Mouse (Mus musculus): ENCODE results near the gene Bmp8a. TPM values are rescaled to one million over a fixed set of nuclear protein-coding genes. Genes with fewer than 3 reads are reported as not detected.
"Not testable (repeated sequence)": the region's sequence is repeated elsewhere in the genome, so short reads cannot be mapped to it uniquely, and the experiment has no call there.

Gene Bmp8a
- total RNA-seq, 2 experiments from 2014 or later, result 0.32 TPM; not detected in 1

DNA sequence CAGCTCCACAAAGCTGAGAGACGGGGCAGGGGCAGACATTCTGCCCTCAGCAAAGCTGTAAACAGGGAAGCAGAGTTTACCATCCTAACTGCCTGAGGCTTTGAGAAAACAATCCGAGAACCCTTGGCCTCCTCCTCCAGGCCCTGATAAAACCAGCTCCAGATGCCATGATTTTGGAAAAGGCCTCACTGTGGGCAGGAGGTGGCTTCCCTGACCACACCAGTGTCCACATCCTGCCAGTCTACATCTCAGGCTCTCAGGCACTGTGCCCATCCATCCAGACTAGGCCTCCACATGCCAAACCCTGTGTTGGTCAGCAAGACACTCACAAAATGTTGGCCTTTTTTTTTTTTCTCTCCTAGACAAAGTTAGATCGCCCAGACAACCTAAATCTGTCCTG lies 8.9 kb downstream of the Bmp8a start:
- no peak for DNase-seq (ENCODE audit: low spot score in 2 of 2)
- intact Hi-C loops (cut with DNase I), result no loop called here

DNA sequence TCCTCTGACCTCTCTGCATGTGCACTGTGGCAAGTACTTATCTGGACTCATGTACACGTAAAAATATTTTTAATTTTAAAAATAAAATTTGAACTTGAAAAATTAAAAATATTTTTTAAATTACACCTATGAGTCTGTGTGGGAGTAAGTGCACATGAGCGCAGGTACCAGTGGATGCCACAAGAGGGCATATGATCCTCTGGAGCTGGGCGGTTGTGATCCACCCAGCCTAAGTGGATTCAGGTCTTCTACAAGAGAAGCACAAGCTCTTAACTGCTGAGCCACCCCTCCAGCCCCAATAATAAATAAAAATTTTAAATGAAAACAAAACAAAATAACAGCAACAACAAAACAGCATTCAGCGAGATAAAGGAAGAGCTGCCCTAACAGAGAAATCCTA lies 9.9 kb downstream of the Bmp8a start:
- no peak for DNase-seq (ENCODE audit: low spot score in 2 of 2)
- intact Hi-C loops (cut with DNase I), result no loop called here

DNA sequence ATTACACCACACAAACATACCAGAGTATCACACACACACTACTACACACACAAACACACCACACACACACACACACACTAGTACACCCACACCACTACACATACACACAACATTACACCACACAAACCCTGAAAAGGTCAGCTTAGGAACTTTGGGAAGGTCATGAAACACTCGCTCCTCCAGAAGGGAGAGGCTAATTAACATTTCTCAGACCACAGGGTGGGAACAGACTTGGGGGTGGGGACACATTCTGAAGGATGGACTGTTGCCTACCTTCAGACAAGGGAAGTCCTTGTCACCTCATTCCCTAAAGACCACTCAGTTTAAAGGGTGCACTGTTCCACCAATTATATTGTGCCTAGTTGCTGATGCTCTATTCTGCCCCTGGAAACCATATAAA lies 11.1 kb downstream of the Bmp8a start:
- intact Hi-C loops (cut with DNase I); DNase-seq (ENCODE audit: low spot score in 2 of 2): not testable (repeated sequence)

DNA sequence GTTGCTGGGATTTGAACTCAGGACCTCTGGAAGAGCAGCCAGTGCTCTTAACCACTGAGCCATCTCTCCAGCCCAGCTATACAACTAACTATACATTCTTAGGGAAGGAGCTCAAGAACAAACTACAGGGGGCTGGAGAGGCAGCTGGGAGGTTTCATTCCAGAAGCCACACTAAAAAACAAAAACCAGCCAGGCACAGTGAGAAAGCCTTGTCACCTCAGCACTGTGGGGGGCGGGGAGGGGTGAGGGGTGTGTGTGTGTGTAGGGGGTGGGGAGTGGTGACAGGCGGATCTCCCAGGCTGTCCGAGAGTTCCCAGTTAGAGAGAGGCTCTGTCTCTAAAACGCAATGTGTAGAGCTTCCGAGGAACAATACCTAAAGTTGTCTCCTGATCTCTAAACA lies 11.7 kb downstream of the Bmp8a start:
- no peak for DNase-seq (ENCODE audit: low spot score in 2 of 2)
- intact Hi-C loops (cut with DNase I), result no loop called here

DNA sequence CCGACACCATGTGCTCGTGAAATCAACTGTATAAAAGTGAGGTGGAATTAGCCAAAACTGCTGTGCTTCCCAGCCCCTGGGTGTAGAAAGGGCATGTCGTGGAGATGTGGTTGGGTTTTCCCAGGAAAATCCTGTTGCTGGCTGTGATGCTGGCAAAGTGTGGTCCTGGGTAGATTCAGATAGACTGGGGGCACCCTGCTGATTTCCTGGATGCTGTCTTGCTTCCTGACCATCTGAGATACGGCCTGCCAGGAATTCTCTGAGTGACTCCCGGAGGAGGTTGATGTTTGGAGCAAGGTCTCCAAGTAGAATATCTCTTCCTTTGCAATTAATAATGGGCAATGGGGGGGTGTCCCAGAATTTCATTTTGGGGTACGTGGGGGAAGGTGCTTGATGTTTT lies 14.1 kb downstream of the Bmp8a start:
- intact Hi-C loops (cut with DNase I), result no loop called here
- DNase-seq (ENCODE audit: low spot score in 2 of 2), result no peak

DNA sequence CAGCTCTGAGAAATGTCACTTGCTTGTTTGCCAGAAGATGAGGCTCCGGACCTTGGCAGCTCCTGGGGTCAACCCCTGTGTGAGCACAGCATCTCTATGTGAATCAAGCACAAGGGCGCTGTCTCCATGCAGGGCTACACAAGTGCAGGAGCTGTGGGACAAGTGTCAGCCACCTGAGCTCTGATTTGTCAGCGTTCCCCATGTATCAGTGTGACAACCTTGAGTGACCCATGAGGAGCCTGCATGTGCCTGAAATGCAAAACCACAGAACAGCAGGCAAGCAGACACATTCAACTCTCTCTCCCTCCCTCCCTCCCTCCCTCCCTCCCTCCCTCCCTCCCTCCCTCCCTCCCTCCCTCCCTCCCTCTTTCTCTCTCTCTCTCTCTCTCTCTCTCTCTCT lies 15.4 kb downstream of the Bmp8a start:
- DNase-seq (ENCODE audit: low spot score in 2 of 2), result no peak
- intact Hi-C loops (cut with DNase I), result no loop called here

DNA sequence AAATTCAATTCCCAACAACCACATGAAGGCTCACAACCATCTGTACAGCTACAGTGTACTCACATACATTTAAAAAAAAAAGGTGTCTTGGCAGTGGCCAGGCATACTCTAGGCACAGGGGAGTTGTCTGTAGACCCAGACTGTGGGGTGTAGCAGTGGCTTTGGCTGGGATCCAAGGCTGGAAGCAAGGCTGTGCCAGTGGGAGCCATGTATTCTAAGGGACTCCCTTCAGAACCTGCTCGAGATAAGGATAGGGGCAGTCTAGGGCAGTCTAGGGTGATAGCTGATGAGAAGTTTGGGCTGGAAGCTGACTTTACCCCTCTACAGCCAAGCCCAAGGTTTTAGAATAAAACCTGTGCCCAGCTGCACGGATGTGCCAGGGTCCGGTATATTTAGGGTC lies 17.0 kb downstream of the Bmp8a start:
- intact Hi-C loops (cut with DNase I), result no loop called here
- DNase-seq (ENCODE audit: low spot score in 2 of 2), result no peak

DNA sequence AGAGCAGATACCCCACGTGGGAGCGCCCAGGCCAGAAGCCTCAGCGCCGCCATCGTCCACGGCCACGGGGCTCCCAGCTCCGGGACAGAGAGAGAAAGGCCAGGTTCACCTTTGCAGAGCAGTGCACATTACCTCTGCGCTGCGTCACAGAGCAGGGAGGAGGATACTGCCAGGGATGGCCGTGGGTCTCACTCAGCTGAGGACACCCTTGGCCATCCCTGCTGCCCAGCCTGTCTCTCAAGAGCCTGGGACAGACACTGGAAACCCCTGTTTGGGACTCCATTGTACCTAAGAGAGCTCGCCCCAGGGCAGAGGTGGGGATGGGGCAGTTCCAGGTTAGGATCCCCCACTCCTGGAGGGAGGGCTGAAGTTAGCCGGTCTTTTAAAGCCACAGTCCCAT lies 19.5 kb downstream of the Bmp8a start, which contains the start of gene Oxct2a:
TSS of gene Oxct2a (minus strand) at position 101 of the 400 bp plus-strand sequence.
- intact Hi-C loops (cut with DNase I), result no loop called here
- no peak for DNase-seq (ENCODE audit: low spot score in 2 of 2)

DNA sequence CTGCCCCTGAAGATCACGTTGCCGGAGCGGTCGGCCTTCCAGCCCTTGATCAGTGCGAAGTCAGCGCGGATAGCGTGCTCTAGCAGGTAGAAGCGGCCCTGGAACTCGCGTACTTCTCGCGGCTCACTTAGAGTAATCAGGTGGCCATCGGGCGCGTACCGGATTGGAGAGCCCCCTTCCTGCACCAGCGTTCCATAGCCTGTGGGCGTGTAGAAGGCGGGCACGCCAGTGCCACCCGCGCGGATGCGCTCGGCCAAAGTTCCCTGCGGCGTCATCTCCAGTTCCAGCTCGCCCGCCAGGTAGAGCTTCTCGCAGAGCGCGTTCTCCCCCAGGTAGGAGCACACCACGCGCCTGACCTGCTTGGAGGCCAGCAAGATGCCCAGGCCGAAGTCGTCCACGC lies 20.1 kb downstream of the Bmp8a start:
- intact Hi-C loops (cut with DNase I); DNase-seq (ENCODE audit: low spot score in 2 of 2): not testable (repeated sequence)

DNA sequence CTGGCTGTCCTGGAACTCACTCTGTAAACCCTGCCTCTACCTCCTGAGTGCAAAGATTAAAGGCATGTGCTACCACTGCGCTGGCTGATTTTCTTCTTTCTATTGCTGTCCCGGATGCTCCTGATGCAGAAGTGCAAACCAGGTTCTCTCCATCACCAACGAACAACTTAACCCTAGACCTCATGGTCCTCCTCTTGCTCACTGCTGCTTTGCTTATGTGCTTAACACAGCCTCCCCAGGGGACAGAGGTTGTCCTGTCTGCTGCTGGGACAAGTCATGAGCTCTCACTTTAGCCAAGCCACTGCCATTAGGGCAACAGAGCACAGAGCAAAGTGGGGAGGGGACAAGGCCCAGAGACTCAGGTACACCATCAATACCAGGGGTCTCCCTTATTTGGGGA lies 28.6 kb downstream of the Bmp8a start:
- intact Hi-C loops (cut with DNase I), result no loop called here
- no peak for DNase-seq (ENCODE audit: low spot score in 2 of 2)

DNA sequence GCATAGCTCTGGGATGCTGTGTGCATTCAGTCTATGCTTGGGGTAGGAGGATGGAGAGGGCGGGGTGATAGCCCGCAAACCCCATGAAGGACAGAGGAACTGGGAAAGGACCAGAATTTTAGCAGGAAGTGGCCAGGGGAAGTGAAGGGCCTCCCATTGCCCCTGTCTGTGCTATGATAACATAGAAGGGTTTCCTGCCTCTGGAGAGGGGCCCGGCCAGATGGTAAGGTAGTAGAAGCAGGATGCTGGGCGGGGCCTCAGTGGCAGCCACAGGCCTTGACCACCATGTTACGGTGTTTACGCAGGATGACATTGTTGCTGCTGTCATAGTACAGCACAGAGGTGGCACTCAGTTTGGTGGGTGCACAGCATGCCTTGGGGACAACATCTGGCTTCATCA lies 30.0 kb downstream of the Bmp8a start:
- no peak for DNase-seq (ENCODE audit: low spot score in 2 of 2)
- intact Hi-C loops (cut with DNase I), result no loop called here

DNA sequence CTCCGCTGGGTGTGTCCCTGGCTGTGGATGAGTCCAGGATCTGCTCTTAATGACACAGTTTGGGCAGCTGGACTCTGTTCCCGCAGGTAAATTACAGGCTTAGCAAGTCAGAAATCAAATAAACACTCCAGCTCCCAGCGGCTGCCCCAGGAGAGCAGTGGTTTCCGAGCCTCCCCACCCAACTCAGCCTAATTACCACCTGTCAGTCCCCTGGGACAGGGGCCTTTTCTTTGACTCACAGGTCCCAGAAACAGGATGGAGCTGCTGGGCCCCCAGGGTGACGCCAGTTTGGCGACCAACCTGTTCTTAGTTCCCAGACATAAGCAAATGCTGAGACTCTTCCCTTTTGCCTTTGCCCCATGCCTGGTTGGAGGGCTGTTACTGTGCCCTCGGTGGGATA lies 31.2 kb downstream of the Bmp8a start:
- DNase-seq (ENCODE audit: low spot score in 2 of 2), result no peak
- intact Hi-C loops (cut with DNase I), result no loop called here

DNA sequence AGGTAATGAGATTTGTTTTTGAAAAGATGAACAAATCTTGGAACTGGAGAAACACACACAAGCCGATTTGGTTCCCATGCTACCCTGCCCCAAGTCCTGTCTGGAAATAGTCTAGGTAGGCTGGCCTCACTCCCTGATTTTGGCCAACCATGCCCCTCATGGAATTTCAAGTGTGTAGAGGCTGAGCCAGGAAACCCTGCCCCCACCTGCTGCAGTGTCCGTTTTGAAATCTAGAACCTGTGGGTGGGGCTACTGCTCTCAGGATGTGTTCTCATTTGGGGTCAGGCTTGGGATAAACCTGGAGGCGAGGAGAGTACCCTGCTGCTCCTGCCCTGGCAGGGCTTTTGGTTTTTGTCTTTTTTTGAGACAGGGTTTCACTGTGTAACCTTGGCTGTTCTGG lies 34.8 kb downstream of the Bmp8a start:
- intact Hi-C loops (cut with DNase I), result no loop called here
- DNase-seq (ENCODE audit: low spot score in 2 of 2), result no peak

DNA sequence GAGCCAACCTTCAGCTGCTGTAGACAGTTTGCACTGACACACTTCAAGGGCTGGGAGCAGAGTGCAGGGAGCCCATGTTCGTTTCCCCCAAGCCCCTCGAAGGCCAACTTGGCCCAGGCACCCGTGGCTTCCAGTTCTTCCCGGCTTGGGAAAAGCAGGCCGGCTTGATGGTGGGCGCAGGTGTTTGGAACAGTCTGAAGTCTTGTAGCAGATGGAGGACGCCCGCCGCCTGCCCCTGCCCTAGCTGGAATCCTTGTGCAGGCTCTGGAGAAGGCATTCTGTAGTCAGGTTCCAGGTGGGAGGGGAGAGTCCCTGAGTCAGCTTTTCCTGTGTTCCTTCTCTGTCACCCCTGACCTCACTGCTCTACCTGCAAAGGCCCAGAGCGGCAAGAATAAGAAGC lies 36.1 kb downstream of the Bmp8a start:
- DNase-seq (ENCODE audit: low spot score in 2 of 2), result peak; percentile 39 to 56
- intact Hi-C loops (cut with DNase I), result no loop called here

DNA sequence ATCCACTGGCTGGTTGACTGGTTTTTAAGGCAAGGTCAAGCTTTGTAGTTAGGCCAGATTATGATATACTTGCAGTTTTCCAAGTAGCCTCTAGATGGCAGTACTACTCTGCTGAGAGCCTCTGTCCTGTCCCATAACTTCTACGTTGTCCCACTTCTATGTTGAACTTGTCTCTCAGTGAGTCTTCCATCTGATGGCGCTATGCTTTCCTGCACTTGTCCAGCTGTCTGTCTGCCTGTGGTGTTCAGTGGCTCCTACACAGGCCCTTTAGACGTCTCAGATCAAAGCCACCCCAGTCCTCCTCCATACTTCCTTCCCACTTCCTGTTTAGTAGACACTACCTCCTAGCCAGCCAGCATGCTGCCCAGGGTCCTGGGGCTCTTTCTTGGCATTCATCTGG lies 37.3 kb downstream of the Bmp8a start:
- DNase-seq (ENCODE audit: low spot score in 2 of 2), result no peak
- intact Hi-C loops (cut with DNase I), result no loop called here

DNA sequence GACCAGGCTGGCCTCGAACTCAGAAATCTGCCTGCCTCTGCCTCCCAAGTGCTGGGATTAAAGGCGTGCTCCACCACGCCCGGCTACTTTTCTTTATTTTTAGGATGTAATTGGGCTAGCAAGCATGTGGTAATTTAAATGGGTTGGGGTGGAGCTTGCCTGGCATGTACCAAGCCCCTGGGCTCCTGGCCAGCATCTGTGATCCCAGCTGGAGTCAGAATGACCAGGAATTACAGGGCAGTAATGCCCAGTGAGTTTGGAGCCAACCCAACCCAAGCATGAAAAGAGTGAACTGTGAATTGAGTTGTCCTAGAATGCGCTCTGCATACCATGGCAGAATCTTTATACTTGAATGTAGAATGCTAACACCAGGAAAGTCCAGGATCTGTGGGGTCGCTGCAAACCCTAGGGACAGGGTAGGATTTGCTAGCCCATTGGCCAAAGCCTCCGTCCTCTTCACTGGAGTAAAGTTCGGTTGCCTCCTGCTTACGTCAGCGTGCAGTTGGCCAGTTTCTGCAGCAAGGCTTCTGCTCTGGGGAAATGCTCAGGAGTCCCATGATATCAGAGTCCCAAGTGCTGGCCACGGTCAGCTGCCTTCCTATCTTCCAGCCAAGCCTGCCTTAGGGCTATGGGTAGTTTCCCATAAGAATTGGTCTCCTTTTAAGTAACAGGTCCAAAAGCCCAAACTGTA lies 43.9 kb downstream of the Bmp8a start:
- no peak for DNase-seq (ENCODE audit: low spot score in 2 of 2)
- intact Hi-C loops (cut with DNase I), result no loop called here

DNA sequence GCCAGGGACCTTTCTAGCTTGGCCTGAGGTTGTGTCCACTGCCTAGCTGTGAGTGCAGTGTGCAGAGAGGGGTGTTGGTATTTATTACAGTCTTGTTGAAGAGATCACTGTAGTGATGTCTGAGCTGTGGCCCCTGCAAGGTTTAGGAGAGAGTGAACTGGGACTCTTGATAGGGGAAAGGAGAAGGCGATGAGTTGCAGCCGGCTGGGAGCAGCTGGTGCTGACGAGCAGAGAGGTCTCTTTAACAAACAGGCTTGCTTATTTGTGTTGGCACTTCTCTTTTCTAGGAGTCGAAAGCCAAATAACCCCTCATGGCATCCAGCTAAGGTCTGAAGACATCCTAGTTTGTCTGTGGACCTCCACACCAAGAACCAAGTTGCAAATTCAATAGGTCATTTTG lies 44.8 kb downstream of the Bmp8a start:
- intact Hi-C loops (cut with DNase I), result no loop called here
- no peak for DNase-seq (ENCODE audit: low spot score in 2 of 2)

DNA sequence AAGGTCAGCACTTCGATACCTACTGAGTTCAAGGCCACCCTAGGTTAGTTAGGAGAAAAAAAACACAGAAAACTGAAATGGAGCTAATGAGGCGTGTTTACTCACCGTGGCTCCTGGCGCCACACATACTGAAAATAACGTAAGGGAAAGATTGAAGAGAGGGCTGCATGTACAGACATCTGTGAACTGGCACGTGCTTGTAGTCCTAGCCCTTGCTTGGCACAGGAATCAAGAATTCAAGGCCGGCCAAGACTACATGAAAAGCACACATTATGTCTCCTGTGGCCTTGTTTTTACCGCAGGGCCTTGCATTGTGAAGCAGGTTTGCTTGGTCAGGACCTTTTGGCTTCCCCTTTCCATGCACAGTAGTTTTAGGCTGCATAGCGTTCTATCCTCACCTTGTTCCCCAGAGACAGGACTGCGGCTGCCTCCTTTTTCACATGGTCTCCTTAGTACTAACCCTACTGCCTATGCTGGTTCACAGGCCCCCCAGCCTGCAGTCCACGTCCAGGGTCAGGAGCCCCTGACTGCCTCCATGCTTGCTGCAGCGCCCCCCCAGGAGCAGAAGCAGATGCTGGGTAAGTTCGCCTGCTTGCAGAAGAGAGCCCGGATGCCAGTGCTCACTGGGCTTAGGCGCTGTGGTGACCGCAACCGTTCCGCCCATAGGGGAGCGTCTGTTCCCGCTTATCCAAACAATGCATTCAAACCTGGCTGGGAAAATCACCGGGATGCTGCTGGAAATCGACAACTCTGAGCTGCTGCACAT lies 45.7 kb downstream of the Bmp8a start:
- intact Hi-C loops (cut with DNase I), result no loop called here
- DNase-seq (ENCODE audit: low spot score in 2 of 2), result no peak

DNA sequence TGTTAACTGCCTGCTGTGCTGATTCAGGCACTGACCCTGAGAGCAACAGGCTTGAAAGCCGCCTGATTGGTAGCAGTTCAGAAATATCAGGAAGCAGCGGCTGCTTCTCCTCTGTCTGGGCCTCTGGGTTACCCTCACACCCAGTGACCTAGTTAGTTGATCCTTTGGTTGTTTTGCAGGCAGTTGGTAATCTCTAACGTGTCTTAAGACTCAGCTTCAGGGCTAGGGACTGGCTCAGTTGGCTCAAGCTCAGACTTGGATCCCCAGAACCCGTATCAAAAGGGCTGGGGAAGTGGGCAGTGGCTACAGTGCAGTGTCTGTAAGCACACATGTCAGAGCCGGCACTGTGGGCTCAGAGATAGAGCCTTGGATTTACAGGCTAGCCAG lies 46.9 kb downstream of the Bmp8a start:
- intact Hi-C loops (cut with DNase I), result no loop called here
- DNase-seq (ENCODE audit: low spot score in 2 of 2), result no peak

DNA sequence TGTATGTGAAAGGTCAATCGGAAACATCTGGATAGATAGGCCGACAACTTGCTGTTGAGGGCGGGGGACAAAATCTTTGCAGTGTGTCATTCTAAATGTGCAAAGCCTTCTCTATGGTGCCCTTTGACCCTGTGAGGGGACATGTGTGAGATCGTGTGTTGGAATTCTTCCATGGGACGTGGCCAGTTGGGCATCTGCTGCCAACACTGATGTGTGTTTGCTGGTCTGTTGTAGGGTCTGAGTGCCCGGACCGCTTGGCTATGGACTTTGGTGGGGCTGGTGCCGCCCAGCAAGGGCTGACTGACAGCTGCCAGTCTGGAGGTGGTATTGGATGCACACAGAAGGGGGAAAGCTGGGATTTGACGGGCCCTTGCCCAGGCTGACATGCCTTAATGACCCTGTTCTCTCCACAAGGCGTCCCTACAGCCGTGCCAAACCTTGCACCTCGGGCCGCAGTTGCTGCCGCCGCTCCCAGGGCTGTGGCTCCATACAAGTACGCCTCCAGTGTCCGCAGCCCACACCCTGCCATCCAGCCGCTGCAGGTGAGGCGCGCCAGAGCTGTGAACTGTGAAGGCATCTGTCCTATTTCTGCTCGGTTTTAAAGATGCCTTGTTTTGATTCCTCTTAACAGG lies 47.4 kb downstream of the Bmp8a start:
- DNase-seq (ENCODE audit: low spot score in 2 of 2), result no peak
- intact Hi-C loops (cut with DNase I), result no loop called here

DNA sequence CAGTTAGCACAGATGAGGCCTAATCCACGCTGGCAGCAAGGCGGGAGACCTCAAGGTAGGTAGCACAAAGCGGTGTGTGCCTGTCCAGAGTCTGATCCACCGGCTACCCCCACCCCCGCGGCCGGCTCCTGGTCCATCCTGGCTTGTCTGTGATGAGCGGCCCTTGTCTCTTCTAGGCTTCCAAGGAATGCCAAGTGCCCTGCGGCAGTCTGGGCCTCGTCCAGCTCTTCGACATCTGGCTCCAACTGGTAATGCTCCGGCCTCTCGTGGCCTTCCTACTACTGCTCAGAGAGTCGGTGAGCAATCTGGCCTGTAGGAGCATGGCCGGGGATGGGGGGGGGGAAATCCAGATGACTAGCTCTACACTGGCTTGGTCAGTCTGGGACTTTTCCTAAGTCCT lies 48.0 kb downstream of the Bmp8a start:
- intact Hi-C loops (cut with DNase I); DNase-seq (ENCODE audit: low spot score in 2 of 2): not testable (repeated sequence)
